Mouse (Mus musculus) left cerebral cortex, postnatal 10 days (tissue): ENCODE results near the gene Vsx2. TPM values are rescaled to one million over a fixed set of nuclear protein-coding genes. Genes with fewer than 3 reads are reported as not detected.

ENCODE experiments used
- DNase-seq, 2 experiments: peaks; one replicate each; pipeline ENCODE4 v3.0.0; 2021 to 2022; ENCODE audit warnings: low spot score in 2 of 2, mixed read lengths in 1 of 2; ENCODE audit errors: extremely low spot score in 1 of 2
- intact Hi-C: fragments of 180-260 bp; cut with DNase I; formaldehyde crosslinking; loops from one replicate; pipeline ENCODE4 v1.15.1; 2025
- total RNA-seq, 2 experiments: library from RNA; stranded (reverse); gene quantifications; 2 replicates each; pipeline ENCODE4 v1.2.3; 2021

Vsx2 gene
- total RNA-seq, 2 experiments from 2014 or later = 0.39 TPM

- intact Hi-C loops = no loop called here
- no peak for DNase-seq
These were observed 55.0 kb downstream of the Vsx2 start for GRCm38 (mm10) chr12:84624601-84625000.

- DNase-seq = no peak
- intact Hi-C loops = no loop called here
These were observed 55.6 kb downstream of the Vsx2 start for GRCm38 (mm10) chr12:84625116-84625515.

GRCm38 (mm10) chr12:84631867-84632266 lies 62.3 kb downstream of the Vsx2 start:
- intact Hi-C loops = no loop called here
- DNase-seq = no peak

GRCm38 (mm10) chr12:84640253-84640652 lies 70.7 kb downstream of the Vsx2 start:
- intact Hi-C loops = no loop called here
- DNase-seq = no peak

GRCm38 (mm10) chr12:84640654-84641053 lies 71.1 kb downstream of the Vsx2 start, which contains the start of gene Vrtn:
Vrtn (plus strand) TSS chr12:84641019.
- no peak for DNase-seq
- intact Hi-C loops = no loop called here

Other genes starting within 250 kb of the Vsx2 start
- gene Coq6, start 208.1 kb upstream of the Vsx2 start, total RNA-seq = 10 to 100 TPM; 21.8 to 22.4 TPM
- 1 to 10 TPM; 9.6 TPM for gene Fam161b, start 207.9 kb upstream of the Vsx2 start, total RNA-seq
- gene Entpd5, start 160.7 kb upstream of the Vsx2 start, total RNA-seq = 10 to 100 TPM; 20.6 to 23.4 TPM
- 1 to 10 TPM; 5.6 to 6.9 TPM for gene Bbof1, start 160.7 kb upstream of the Vsx2 start, total RNA-seq
- gene Rnf113a2, start 152.6 kb upstream of the Vsx2 start, total RNA-seq = 10 to 100 TPM in 1 of 2 experiments, 1 to 10 TPM in 1; 8.4 to 10.7 TPM
- gene Aldh6a1, start 118.8 kb upstream of the Vsx2 start, total RNA-seq = 10 to 100 TPM; 29.5 to 32.5 TPM
- gene Lin52, start 118.3 kb upstream of the Vsx2 start, total RNA-seq = 10 to 100 TPM; 16.0 to 16.8 TPM
- gene Abcd4, start 47.7 kb downstream of the Vsx2 start, total RNA-seq = 10 to 100 TPM; 10.6 to 10.8 TPM
- gene Vrtn, start 71.3 kb downstream of the Vsx2 start, total RNA-seq = under 1 TPM in 1 of 2 experiments, not detected in 1; 0.11 TPM
- gene Syndig1l, start 129.1 kb downstream of the Vsx2 start, total RNA-seq = 10 to 100 TPM; 23.5 to 32.1 TPM
- gene Npc2, start 203.4 kb downstream of the Vsx2 start, total RNA-seq = 10 to 100 TPM; 27.3 to 30.1 TPM
- 10 to 100 TPM; 47.4 to 51.2 TPM for gene Isca2, start 203.5 kb downstream of the Vsx2 start, total RNA-seq